In the genomic region with DNA sequence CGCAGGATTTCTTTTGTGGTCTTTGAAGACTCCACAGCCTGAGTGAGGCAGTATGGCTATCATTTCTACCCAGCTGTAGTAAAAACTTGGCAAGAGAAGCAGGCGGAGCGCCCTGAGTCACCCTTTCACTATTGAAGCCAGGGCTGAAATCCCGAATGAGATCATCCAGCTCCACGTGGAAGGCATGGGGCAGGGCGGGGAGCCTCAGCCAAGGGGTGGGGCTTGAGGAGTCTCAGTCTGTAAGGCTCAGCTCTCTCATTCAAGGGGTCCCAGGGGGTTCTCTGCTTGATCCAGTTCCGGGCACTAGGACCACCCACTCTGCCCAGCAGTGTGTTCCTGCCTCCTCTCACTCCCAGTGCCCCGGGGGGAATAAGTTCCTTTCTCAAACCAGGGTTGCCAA, we compare ENCODE assay signal across 9 mouse cellular contexts. TPM values are rescaled to one million over a fixed set of nuclear protein-coding genes. Genes with fewer than 3 reads are reported as not detected.
DNase-seq lines count a peak whose midpoint lies in the region; ATAC-seq lines count a peak whose summit lies in the region.
"Had no signal": no experiment of that assay in that cellular context is flagged by ENCODE, and none has a peak within 500 bp of the region (broad histone marks: within the 10 kb centered on the region; RNA-seq: fewer than 3 reads in every experiment).

No protein-coding gene starts in this region.

- ATAC-seq in erythroblast, adult 5-6 weeks (replicated peaks; ENCODE audit: low FRiP score, poor library complexity, severe bottlenecking), result no peak
- ATAC-seq in heart, embryonic 11.5 days (replicated peaks; ENCODE audit: insufficient number of reproducible peaks, low FRiP score, low TSS enrichment), result peak; percentile 79
- ATAC-seq in kidney, embryonic 15.5 days (replicated peaks; ENCODE audit: low FRiP score), result peak; percentile 69
- ATAC-seq in limb, embryonic 12.5 days (ENCODE audit: insufficient number of reproducible peaks, insufficient read depth, low FRiP score, low TSS enrichment, low read depth), result peak; percentile 66
- ATAC-seq in midbrain, embryonic 12.5 days (ENCODE audit: low FRiP score, low read depth), result peak; percentile 82
- ATAC-seq in stomach, embryonic 16.5 days (ENCODE audit: insufficient read depth, low FRiP score), result peak; percentile 88

- peak overlapping the region; percentile 79 for H3K4me2 ChIP-seq in heart, embryonic 11.5 days
- H3K4me2 ChIP-seq in kidney, embryonic 15.5 days, result peak overlapping the region; percentile 90
- peak overlapping the region; percentile 83 for H3K4me2 ChIP-seq in limb, embryonic 12.5 days
- peak overlapping the region; percentile 79 for H3K4me2 ChIP-seq in midbrain, embryonic 12.5 days (replicated peaks)
- H3K4me2 ChIP-seq in stomach, embryonic 16.5 days (ENCODE audit: low read depth, low read length), result peak overlapping the region; percentile 84

- peak overlapping the region; percentile 91 for H3K27ac ChIP-seq in forebrain, embryonic 10.5 days
- H3K27ac ChIP-seq in heart, embryonic 11.5 days (ENCODE audit: low read depth, low read length), result peak overlapping the region; percentile 98
- peak overlapping the region; percentile 98 for H3K27ac ChIP-seq in kidney, embryonic 15.5 days
- peak overlapping the region; percentile 92 for H3K27ac ChIP-seq in limb, embryonic 12.5 days
- H3K27ac ChIP-seq in midbrain, embryonic 12.5 days (replicated peaks), result peak overlapping the region; percentile 58; the same call in 1 of the 2 replicates
- H3K27ac ChIP-seq in stomach, embryonic 16.5 days (ENCODE audit: low read length), result peak overlapping the region; percentile 98

- no peaks in the 10 kb centered on the region; the same call in 1 of the 2 replicates for H3K9me3 ChIP-seq in erythroblast, embryonic 14.5 days (ENCODE audit: control insufficient read depth, low read length)
- no peaks in the 10 kb centered on the region for H3K9me3 ChIP-seq in forebrain, embryonic 10.5 days
- no peaks in the 10 kb centered on the region for H3K9me3 ChIP-seq in heart, embryonic 11.5 days (replicated peaks; ENCODE audit: control insufficient read depth, low read length)
- no peaks in the 10 kb centered on the region for H3K9me3 ChIP-seq in kidney, embryonic 15.5 days (replicated peaks)
- H3K9me3 ChIP-seq in limb, embryonic 12.5 days, result no peaks in the 10 kb centered on the region
- no peaks in the 10 kb centered on the region for H3K9me3 ChIP-seq in midbrain, embryonic 12.5 days
- no peaks in the 10 kb centered on the region for H3K9me3 ChIP-seq in stomach, embryonic 16.5 days (replicated peaks; ENCODE audit: control insufficient read depth, low read length)

- H3K9ac ChIP-seq in heart, embryonic 11.5 days (ENCODE audit: low read depth, low read length), result peak overlapping the region; percentile 98
- peak overlapping the region; percentile 91 for H3K9ac ChIP-seq in kidney, embryonic 15.5 days
- peak overlapping the region; percentile 90 for H3K9ac ChIP-seq in limb, embryonic 12.5 days (replicated peaks)
- peak overlapping the region; percentile 37 for H3K9ac ChIP-seq in midbrain, embryonic 12.5 days (replicated peaks)
- H3K9ac ChIP-seq in stomach, embryonic 16.5 days (ENCODE audit: low read length), result peak overlapping the region; percentile 80

- H3K27me3 ChIP-seq in erythroblast, embryonic 14.5 days (ENCODE audit: control insufficient read depth), result peaks cover 34% of the 10 kb centered on the region
- H3K27me3 ChIP-seq in forebrain, embryonic 10.5 days (ENCODE audit: poor library complexity, severe bottlenecking), result no peaks in the 10 kb centered on the region
- H3K27me3 ChIP-seq in heart, embryonic 11.5 days (ENCODE audit: control insufficient read depth, insufficient read depth, low read length), result no peaks in the 10 kb centered on the region
- no peaks in the 10 kb centered on the region for H3K27me3 ChIP-seq in kidney, embryonic 15.5 days
- no peaks in the 10 kb centered on the region for H3K27me3 ChIP-seq in limb, embryonic 12.5 days
- peaks cover 16% of the 10 kb centered on the region; the same call in 1 of the 2 replicates for H3K27me3 ChIP-seq in midbrain, embryonic 12.5 days
- no peaks in the 10 kb centered on the region for H3K27me3 ChIP-seq in stomach, embryonic 16.5 days (ENCODE audit: control insufficient read depth, insufficient read depth, low read length)

- H3K36me3 ChIP-seq in erythroblast, embryonic 14.5 days (ENCODE audit: control insufficient read depth), result no peaks in the 10 kb centered on the region; the same call in 1 of the 2 replicates
- H3K36me3 ChIP-seq in forebrain, embryonic 10.5 days (replicated peaks), result peaks cover 46% of the 10 kb centered on the region
- peaks cover 23% of the 10 kb centered on the region for H3K36me3 ChIP-seq in heart, embryonic 11.5 days (ENCODE audit: control insufficient read depth, insufficient read depth, low read length)
- peaks cover 46% of the 10 kb centered on the region for H3K36me3 ChIP-seq in kidney, embryonic 15.5 days
- H3K36me3 ChIP-seq in limb, embryonic 12.5 days, result peaks cover 46% of the 10 kb centered on the region
- H3K36me3 ChIP-seq in midbrain, embryonic 12.5 days, result peaks cover 22% of the 10 kb centered on the region
- peaks cover 34% of the 10 kb centered on the region for H3K36me3 ChIP-seq in stomach, embryonic 16.5 days (ENCODE audit: control insufficient read depth, insufficient read depth, low read length)

- peak; percentile 85 for DNase-seq in forebrain, embryonic 10.5 days (ENCODE audit: extremely low spot score, low spot score)

- H3K4me1 ChIP-seq in erythroblast, embryonic 14.5 days (ENCODE audit: control insufficient read depth), result no peaks in the 10 kb centered on the region
- peaks cover 43% of the 10 kb centered on the region for H3K4me1 ChIP-seq in forebrain, embryonic 10.5 days
- peaks cover 9% of the 10 kb centered on the region for H3K4me1 ChIP-seq in heart, embryonic 11.5 days (ENCODE audit: control insufficient read depth, insufficient read depth, low read length)
- peaks cover 37% of the 10 kb centered on the region for H3K4me1 ChIP-seq in kidney, embryonic 15.5 days
- peaks cover 25% of the 10 kb centered on the region for H3K4me1 ChIP-seq in limb, embryonic 12.5 days (replicated peaks)
- 0 out of 2 replicates have a peak, but pooled peaks cover 8% of the 10 kb centered on the region for H3K4me1 ChIP-seq in midbrain, embryonic 12.5 days
- H3K4me1 ChIP-seq in stomach, embryonic 16.5 days (ENCODE audit: control insufficient read depth, insufficient read depth, low read length), result peaks cover 8% of the 10 kb centered on the region

- 6% methylated on average over 8 of the region's 8 CpGs for WGBS in forebrain, embryonic 10.5 days
- WGBS in heart, embryonic 11.5 days (ENCODE audit: insufficient replicate concordance), result 4% methylated on average over 8 of the region's 8 CpGs
- 3% methylated on average over 8 of the region's 8 CpGs for WGBS in kidney, embryonic 15.5 days
- 8% methylated on average over 8 of the region's 8 CpGs for WGBS in limb, embryonic 12.5 days
- WGBS in midbrain, embryonic 12.5 days, result 7% methylated on average over 8 of the region's 8 CpGs
- WGBS in stomach, embryonic 16.5 days, result 3% methylated on average over 8 of the region's 8 CpGs

- H3K4me3 ChIP-seq in erythroblast, embryonic 14.5 days (replicated peaks), result peak overlapping the region; percentile 7
- peak overlapping the region; percentile 80 for H3K4me3 ChIP-seq in forebrain, embryonic 10.5 days
- H3K4me3 ChIP-seq in heart, embryonic 11.5 days (ENCODE audit: low read depth, low read length), result peak overlapping the region; percentile 90
- H3K4me3 ChIP-seq in kidney, embryonic 15.5 days (replicated peaks), result peak overlapping the region; percentile 85
- peak overlapping the region; percentile 80 for H3K4me3 ChIP-seq in limb, embryonic 12.5 days (replicated peaks)
- H3K4me3 ChIP-seq in midbrain, embryonic 12.5 days, result peak overlapping the region; percentile 60
- H3K4me3 ChIP-seq in stomach, embryonic 16.5 days (replicated peaks; ENCODE audit: low read length), result peak overlapping the region; percentile 72

RNA-seq across cellular contexts. Expression of gene Adamts1, which starts 2.2 kb away (rescaled TPM):
- not detected in 2 replicates for polyA plus RNA-seq in erythroblast, embryonic 14.5 days (2012)
- not detected in 2 replicates for total RNA-seq in erythroblast, adult 5-6 weeks (2015; ENCODE audit: low replicate concordance)
- total RNA-seq in erythroblast, adult 5-6 weeks (2017; ENCODE audit: low replicate concordance), result not detected in 2 replicates
- 15.7 and 15.9 TPM in 2 replicates for polyA plus RNA-seq in forebrain, embryonic 10.5 days (2016; fragmentation: Nextera tagmentation; extraction: Ambion mirVana)
- polyA plus RNA-seq in heart, embryonic 11.5 days (2014; fragmentation: Nextera tagmentation; extraction: Ambion mirVana), result 46.6 and 66.1 TPM in 2 replicates
- polyA plus RNA-seq in kidney, embryonic 15.5 days (2015; fragmentation: Nextera tagmentation; extraction: Ambion mirVana), result 88.9 and 95.8 TPM in 2 replicates
- 52.4 and 55.7 TPM in 2 replicates for polyA plus RNA-seq in limb, embryonic 12.5 days (2016; fragmentation: Nextera tagmentation; extraction: Ambion mirVana)
- 8.6 and 9.2 TPM in 2 replicates for polyA plus RNA-seq in midbrain, embryonic 12.5 days (2016; fragmentation: Nextera tagmentation; extraction: Ambion mirVana)
- 35.1 and 37.2 TPM in 2 replicates for polyA plus RNA-seq in stomach, embryonic 16.5 days (2015; fragmentation: Nextera tagmentation; extraction: Ambion mirVana)
- total RNA-seq: neutrophil, adult 5-6 weeks had no signal

Comparison
In these comparisons a context has a peak if more than half of its experiments do, and no peak if none do; other contexts are left out.
1. H3K4me3 ChIP-seq: peak in every context shown above with its lines; median percentile 90 in heart, embryonic 11.5 days; 85 in kidney, embryonic 15.5 days; 80 in forebrain, embryonic 10.5 days; 80 in limb, embryonic 12.5 days; 72 in stomach, embryonic 16.5 days; 60 in midbrain, embryonic 12.5 days; 7 in erythroblast, embryonic 14.5 days.
2. H3K9ac ChIP-seq: peak in every context shown above with its lines; median percentile 98 in heart, embryonic 11.5 days; 91 in kidney, embryonic 15.5 days; 90 in limb, embryonic 12.5 days; 80 in stomach, embryonic 16.5 days; 37 in midbrain, embryonic 12.5 days.